Mouse (Mus musculus) megakaryocyte-erythroid progenitor cell, adult 5-6 weeks (primary cell): ENCODE results near the gene Card11. TPM values are rescaled to one million over a fixed set of nuclear protein-coding genes. Genes with fewer than 3 reads are reported as not detected.

ENCODE experiments used
- ATAC-seq: replicated peaks from 2 replicates; pipeline ENCODE4 v1.8.0; 2016; ENCODE audit warnings: mild to moderate bottlenecking, inconsistent platforms; ENCODE audit not compliant: severe bottlenecking, poor library complexity, low FRiP score, low TSS enrichment
- total RNA-seq, 2 experiments: library from RNA; stranded (forward) in 1 of 2; stranded (reverse) in 1 of 2; fragments of 200-1000, 215-1000 nt in 1 of 2; fragments of >200 nt in 1 of 2; fragmentation: Nextera tagmentation in 1 of 2; gene quantifications; 2 replicates each; pipeline ENCODE4 v1.2.3; 2014 to 2017

Card11 gene
- total RNA-seq, 2 experiments from 2014 or later, result 1.5 to 2.1 TPM

- ATAC-seq, result no peak
These were observed 177.0 kb downstream of the Card11 start for GRCm38 (mm10) chr5:140823386-140823785.

Other genes with a start within 250 kb of the Card11 start
- 54.8 and 74.3 TPM in 2 replicates for gene Gna12, start 170.2 kb downstream of the Card11 start, total RNA-seq (2014; fragmentation: Nextera tagmentation)
- 27.8 and 37.6 TPM in 2 replicates for gene Gna12, start 170.2 kb downstream of the Card11 start, total RNA-seq (2017)
- gene Sdk1, start 240.9 kb upstream of the Card11 start, total RNA-seq (2014; fragmentation: Nextera tagmentation), result not detected in 2 replicates
- not detected in 2 replicates for gene Sdk1, start 240.9 kb upstream of the Card11 start, total RNA-seq (2017)